ENCODE assay signal across 12 mouse cellular contexts in genomic region chr5:75074537-75075382, GRCm38 (mm10). TPM values are rescaled to one million over a fixed set of nuclear protein-coding genes. Genes with fewer than 3 reads are reported as not detected.
DNase-seq lines count a peak whose midpoint lies in the region; ATAC-seq lines count a peak whose summit lies in the region.
"Had no signal": no experiment of that assay in that cellular context is flagged by ENCODE, and none has a peak within 500 bp of the region (broad histone marks: within the 10 kb centered on the region; RNA-seq: fewer than 3 reads in every experiment).

No protein-coding gene starts in this region.

- H3K4me3 ChIP-seq in midbrain, embryonic 10.5 days = peak overlapping the region; percentile 46; the same call in 1 of the 2 replicates
- H3K4me3 ChIP-seq in midbrain, embryonic 14.5 days (replicated peaks; ENCODE audit: low read depth, low read length) = no peak overlapping the region
- peak overlapping the region; percentile 41; the same call in 1 of the 2 replicates for H3K4me3 ChIP-seq in forebrain, embryonic 14.5 days (ENCODE audit: low read depth, low read length)
- peak overlapping the region; percentile 16; the same call in 1 of the 2 replicates for H3K4me3 ChIP-seq in limb, embryonic 11.5 days (ENCODE audit: low read depth, low read length)
- H3K4me3 ChIP-seq in neural tube, embryonic 14.5 days (ENCODE audit: low read depth, low read length) = peak overlapping the region; percentile 31; the same call in 1 of the 2 replicates

- no peaks in the 10 kb centered on the region for H3K36me3 ChIP-seq in midbrain, embryonic 10.5 days
- H3K36me3 ChIP-seq in midbrain, embryonic 14.5 days (ENCODE audit: control insufficient read depth, insufficient read depth, low read length) = no peaks in the 10 kb centered on the region
- no peaks in the 10 kb centered on the region for H3K36me3 ChIP-seq in forebrain, embryonic 14.5 days (ENCODE audit: control insufficient read depth, insufficient read depth, low read length)
- H3K36me3 ChIP-seq in limb, embryonic 11.5 days (ENCODE audit: control insufficient read depth, insufficient read depth, low read length) = no peaks in the 10 kb centered on the region
- no peaks in the 10 kb centered on the region for H3K36me3 ChIP-seq in neural tube, embryonic 14.5 days (ENCODE audit: control insufficient read depth, insufficient read depth, low read length)

- under 1% methylated on average over 15 of the region's 15 CpGs for WGBS in midbrain, embryonic 10.5 days
- 3% methylated on average over 15 of the region's 15 CpGs for WGBS in midbrain, embryonic 14.5 days
- WGBS in forebrain, embryonic 14.5 days = 9% methylated on average over 15 of the region's 15 CpGs
- WGBS in limb, embryonic 11.5 days = 1% methylated on average over 15 of the region's 15 CpGs
- 5% methylated on average over 15 of the region's 15 CpGs for WGBS in neural tube, embryonic 14.5 days

- peaks cover 54% of the 10 kb centered on the region for H3K4me1 ChIP-seq in midbrain, embryonic 10.5 days
- H3K4me1 ChIP-seq in midbrain, embryonic 14.5 days (ENCODE audit: control insufficient read depth, insufficient read depth, low read length) = peaks cover 6% of the 10 kb centered on the region; the same call in 1 of the 2 replicates
- peaks cover 11% of the 10 kb centered on the region for H3K4me1 ChIP-seq in forebrain, embryonic 14.5 days (ENCODE audit: control insufficient read depth, insufficient read depth, low read length)
- H3K4me1 ChIP-seq in limb, embryonic 11.5 days (ENCODE audit: control insufficient read depth, insufficient read depth, low read length) = peaks cover 24% of the 10 kb centered on the region
- H3K4me1 ChIP-seq in neural tube, embryonic 14.5 days (ENCODE audit: control insufficient read depth, insufficient read depth, low read length) = peaks cover 16% of the 10 kb centered on the region

- H3K9ac ChIP-seq in midbrain, embryonic 14.5 days (replicated peaks; ENCODE audit: low read length) = no peak overlapping the region
- peak overlapping the region; percentile 65 for H3K9ac ChIP-seq in forebrain, embryonic 14.5 days (ENCODE audit: low read length)
- no peak overlapping the region for H3K9ac ChIP-seq in limb, embryonic 11.5 days (ENCODE audit: low read length)
- no peak overlapping the region for H3K9ac ChIP-seq in neural tube, embryonic 14.5 days (replicated peaks; ENCODE audit: low read depth, low read length)
- H3K9ac ChIP-seq: lung, embryonic 14.5 days had no signal

- DNase-seq in midbrain, embryonic 10.5 days (ENCODE audit: low spot score) = peak; percentile 51
- no peak for DNase-seq in midbrain, embryonic 14.5 days
- no peak for DNase-seq in forebrain, embryonic 14.5 days (ENCODE audit: low spot score)
- DNase-seq in limb, embryonic 11.5 days (ENCODE audit: low spot score) = peak; percentile 56
- DNase-seq in right cerebral cortex, postnatal 4 days = no peak
- no peak for DNase-seq in cerebellum, postnatal 14 days
- DNase-seq: kidney, adult 18-20 months; lung, embryonic 14.5 days had no signal

- no peak for ATAC-seq in midbrain, embryonic 14.5 days (ENCODE audit: low FRiP score, low TSS enrichment)
- no peak for ATAC-seq in forebrain, embryonic 14.5 days
- no peak for ATAC-seq in limb, embryonic 11.5 days (ENCODE audit: insufficient number of reproducible peaks, low FRiP score, low TSS enrichment, low read depth)
- ATAC-seq in neural tube, embryonic 14.5 days (ENCODE audit: low read depth) = peak; percentile 12
- no peak for ATAC-seq in inflammation-experienced regulatory T-cells, adult 6 months
- ATAC-seq: activated CD4-positive, CD25-positive, alpha-beta regulatory T cell, adult 4 months had no signal

- peaks cover 100% of the 10 kb centered on the region for H3K27me3 ChIP-seq in midbrain, embryonic 10.5 days (ENCODE audit: low read depth, poor library complexity, severe bottlenecking)
- peaks cover 98% of the 10 kb centered on the region for H3K27me3 ChIP-seq in midbrain, embryonic 14.5 days (ENCODE audit: control insufficient read depth, insufficient read depth, low read length)
- peaks cover 87% of the 10 kb centered on the region for H3K27me3 ChIP-seq in forebrain, embryonic 14.5 days (replicated peaks; ENCODE audit: control insufficient read depth, insufficient read depth, low read length)
- H3K27me3 ChIP-seq in limb, embryonic 11.5 days (ENCODE audit: control insufficient read depth, insufficient read depth, low read length) = peaks cover 93% of the 10 kb centered on the region
- H3K27me3 ChIP-seq in neural tube, embryonic 14.5 days (ENCODE audit: control insufficient read depth, insufficient read depth, low read length) = peaks cover 54% of the 10 kb centered on the region
- H3K27me3 ChIP-seq: CH12.LX had no signal

- no peak overlapping the region for H3K4me2 ChIP-seq in midbrain, embryonic 14.5 days (ENCODE audit: low read length)
- H3K4me2 ChIP-seq in forebrain, embryonic 14.5 days (ENCODE audit: low read length) = peak overlapping the region; percentile 53
- H3K4me2 ChIP-seq in limb, embryonic 11.5 days (ENCODE audit: low read depth, severe bottlenecking) = peak overlapping the region; percentile 37; the same call in 1 of the 2 replicates
- peak overlapping the region; percentile 61 for H3K4me2 ChIP-seq in neural tube, embryonic 14.5 days (ENCODE audit: low read depth, low read length)

- H3K9me3 ChIP-seq in midbrain, embryonic 10.5 days (replicated peaks) = no peaks in the 10 kb centered on the region
- no peaks in the 10 kb centered on the region for H3K9me3 ChIP-seq in midbrain, embryonic 14.5 days (ENCODE audit: control insufficient read depth, low read length)
- H3K9me3 ChIP-seq in forebrain, embryonic 14.5 days (replicated peaks; ENCODE audit: control insufficient read depth, low read length) = no peaks in the 10 kb centered on the region
- H3K9me3 ChIP-seq in limb, embryonic 11.5 days (ENCODE audit: control insufficient read depth, low read length) = no peaks in the 10 kb centered on the region
- H3K9me3 ChIP-seq in neural tube, embryonic 14.5 days (ENCODE audit: control insufficient read depth, low read length) = no peaks in the 10 kb centered on the region

- no peak overlapping the region for H3K27ac ChIP-seq in midbrain, embryonic 10.5 days (replicated peaks)
- H3K27ac ChIP-seq in midbrain, embryonic 14.5 days (replicated peaks; ENCODE audit: low read depth, low read length) = no peak overlapping the region
- H3K27ac ChIP-seq in forebrain, embryonic 14.5 days (ENCODE audit: low read depth, low read length) = no peak overlapping the region
- no peak overlapping the region for H3K27ac ChIP-seq in limb, embryonic 11.5 days (replicated peaks; ENCODE audit: low read depth, low read length)
- no peak overlapping the region for H3K27ac ChIP-seq in neural tube, embryonic 14.5 days (ENCODE audit: low read depth, low read length)

RNA-seq across cellular contexts. Expression of gene Gsx2, which starts 0.6 kb away (rescaled TPM):
- 2.5 and 3.4 TPM in 2 replicates for polyA plus RNA-seq in midbrain, embryonic 10.5 days (2016; fragmentation: Nextera tagmentation; extraction: Ambion mirVana)
- not detected in 2 replicates for polyA plus RNA-seq in midbrain, embryonic 14.5 days (2014; fragmentation: Nextera tagmentation; extraction: Ambion mirVana)
- polyA plus RNA-seq in forebrain, embryonic 14.5 days (2014; fragmentation: Nextera tagmentation; extraction: Ambion mirVana) = 5.6 and 7.4 TPM in 2 replicates
- not detected in 2 replicates for polyA plus RNA-seq in limb, embryonic 11.5 days (2014; fragmentation: Nextera tagmentation; extraction: Ambion mirVana)
- 0.17 and 0.21 TPM in 2 replicates for polyA plus RNA-seq in neural tube, embryonic 14.5 days (2014; fragmentation: Nextera tagmentation; extraction: Ambion mirVana)
- polyA plus RNA-seq in inflammation-experienced regulatory T-cells, adult 6 months (2017; shearing (Covaris generic)) = not detected
- polyA plus RNA-seq: activated CD4-positive, CD25-positive, alpha-beta regulatory T cell, adult 4 months; lung, embryonic 14.5 days had no signal

RNA-seq across cellular contexts. Expression of gene Chic2, which starts 30.2 kb away (rescaled TPM):
- polyA plus RNA-seq in midbrain, embryonic 10.5 days (2016; fragmentation: Nextera tagmentation; extraction: Ambion mirVana) = 26.8 and 28.5 TPM in 2 replicates
- 45.3 and 50.3 TPM in 2 replicates for polyA plus RNA-seq in midbrain, embryonic 14.5 days (2014; fragmentation: Nextera tagmentation; extraction: Ambion mirVana)
- polyA plus RNA-seq in forebrain, embryonic 14.5 days (2014; fragmentation: Nextera tagmentation; extraction: Ambion mirVana) = 40.6 and 48.0 TPM in 2 replicates
- polyA plus RNA-seq in limb, embryonic 11.5 days (2014; fragmentation: Nextera tagmentation; extraction: Ambion mirVana) = 45.8 and 46.1 TPM in 2 replicates
- polyA plus RNA-seq in neural tube, embryonic 14.5 days (2014; fragmentation: Nextera tagmentation; extraction: Ambion mirVana) = 50.1 and 57.8 TPM in 2 replicates
- 10 to 100 TPM in 1 of 3 experiments, 1 to 10 TPM in 2; 5.5 to 11.5 (median 9.3) TPM for polyA plus RNA-seq in inflammation-experienced regulatory T-cells, adult 6 months (2017; shearing (Covaris generic))

Comparison
In these comparisons a context has a peak if more than half of its experiments do, and no peak if none do; other contexts are left out.
1. DNase-seq: peak in midbrain, embryonic 10.5 days (single experiment) and limb, embryonic 11.5 days (single experiment); none in midbrain, embryonic 14.5 days (single experiment), forebrain, embryonic 14.5 days (single experiment), right cerebral cortex, postnatal 4 days (single experiment) and cerebellum, postnatal 14 days (0 of 2).